Mouse (Mus musculus) megakaryocyte, embryonic 14.5 days (primary cell): ENCODE measurements around the gene Dnm3.

Experiments
- FLI1 ChIP-seq: IDR thresholded peaks from 2 replicates; pipeline ENCODE4 v1.6.1; 2012; ENCODE audit warnings: low read length, inconsistent platforms, mixed read lengths
- GATA1 ChIP-seq: IDR thresholded peaks from 3 replicates; pipeline ENCODE4 v1.6.1; 2012; ENCODE audit warnings: mixed read lengths, low read length, inconsistent platforms, borderline replicate concordance

- TF ChIP-seq GATA1 (no peak), FLI1 (no peak)
Observed at GRCm38 (mm10) chr1:162510013-162510356, 32.2 kb upstream of the Dnm3 start.
